Mouse (Mus musculus): ENCODE data around the gene Ikzf4. TPM values are rescaled to one million over a fixed set of nuclear protein-coding genes. Genes with fewer than 3 reads are reported as not detected.

Ikzf4 gene
- polyA plus RNA-seq, 1 experiment: not detected

GRCm38 (mm10) chr10:128613154-128613440, 32.7 kb downstream of the Ikzf4 start:
- no peak for TF ChIP-seq POLR2A (IDR thresholded peaks at IDR 0.05; ENCODE audit: borderline replicate concordance, low read depth, low read length)
- no peak for TF ChIP-seq CTCF (IDR thresholded peaks at IDR 0.05; ENCODE audit: low read depth, low read length)
- Histone ChIP-seq H3K27ac (ENCODE audit: insufficient read depth, low read depth, low read length) (no peak overlapping the region), H3K4me3 (ENCODE audit: insufficient read depth, low read length) (no peak overlapping the region), H3K4me1 (ENCODE audit: control insufficient read depth, insufficient read depth, low read length) (no peaks in the 10 kb centered on the region)

- no peaks in the 10 kb centered on the region for H3K4me1 ChIP-seq (ENCODE audit: control insufficient read depth, insufficient read depth, low read length)
- no peak overlapping the region for H3K27ac ChIP-seq (ENCODE audit: insufficient read depth, low read depth, low read length)
- TF ChIP-seq POLR2A (IDR thresholded peaks at IDR 0.05; ENCODE audit: borderline replicate concordance, low read depth, low read length) (no peak), CTCF (IDR thresholded peaks at IDR 0.05; ENCODE audit: low read depth, low read length) (0 out of 2 replicates have a peak, but pooled peaks have one; percentile 13)
- no peak overlapping the region for H3K4me3 ChIP-seq (ENCODE audit: insufficient read depth, low read length)
These were observed 33.2 kb downstream of the Ikzf4 start for GRCm38 (mm10) chr10:128612433-128613153.

- TF ChIP-seq CTCF (IDR thresholded peaks at IDR 0.05; ENCODE audit: low read depth, low read length) (no peak), POLR2A (IDR thresholded peaks at IDR 0.05; ENCODE audit: borderline replicate concordance, low read depth, low read length) (no peak)
- Histone ChIP-seq H3K4me1 (ENCODE audit: control insufficient read depth, insufficient read depth, low read length) (peaks cover 9% of the 10 kb centered on the region), H3K4me3 (ENCODE audit: insufficient read depth, low read length) (no peak overlapping the region), H3K27ac (ENCODE audit: insufficient read depth, low read depth, low read length) (no peak overlapping the region)
These were observed 39.3 kb downstream of the Ikzf4 start for GRCm38 (mm10) chr10:128606483-128606882.

GRCm38 (mm10) chr10:128602470-128603128, 43.2 kb downstream of the Ikzf4 start:
- H3K4me1 ChIP-seq (ENCODE audit: control insufficient read depth, insufficient read depth, low read length): peaks cover 9% of the 10 kb centered on the region
- TF ChIP-seq POLR2A (IDR thresholded peaks at IDR 0.05; ENCODE audit: borderline replicate concordance, low read depth, low read length) (no peak), CTCF (IDR thresholded peaks at IDR 0.05; ENCODE audit: low read depth, low read length) (no peak)
- no peak overlapping the region for H3K4me3 ChIP-seq (ENCODE audit: insufficient read depth, low read length)
- no peak overlapping the region for H3K27ac ChIP-seq (ENCODE audit: insufficient read depth, low read depth, low read length)

DNA sequence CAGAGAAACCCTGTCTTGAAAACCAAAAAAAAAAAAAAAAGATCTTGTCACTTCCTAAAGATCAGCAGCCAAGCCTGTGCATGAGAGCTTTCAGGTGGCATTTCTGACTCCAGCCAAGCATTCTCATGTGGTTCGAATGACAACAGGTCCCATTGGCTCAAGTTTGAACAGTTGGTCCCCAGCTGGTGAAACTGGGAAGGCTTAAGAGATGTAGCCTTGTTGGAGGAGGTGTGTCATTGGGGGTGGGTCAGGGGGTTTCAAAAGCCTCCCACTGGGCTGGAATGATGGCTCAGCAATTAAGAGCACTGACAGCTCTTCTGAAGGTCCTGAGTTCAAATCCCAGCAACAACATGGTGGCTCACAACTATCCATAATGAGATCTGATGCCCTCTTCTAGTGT, 44.3 kb downstream of the Ikzf4 start:
- no peak overlapping the region for H3K4me3 ChIP-seq (ENCODE audit: insufficient read depth, low read length)
- TF ChIP-seq POLR2A (IDR thresholded peaks at IDR 0.05; ENCODE audit: borderline replicate concordance, low read depth, low read length) (no peak), CTCF (IDR thresholded peaks at IDR 0.05; ENCODE audit: low read depth, low read length) (no peak)

GRCm38 (mm10) chr10:128598476-128598875, 47.3 kb downstream of the Ikzf4 start:
- H3K27ac ChIP-seq (ENCODE audit: insufficient read depth, low read depth, low read length): no peak overlapping the region
- TF ChIP-seq CTCF (IDR thresholded peaks at IDR 0.05; ENCODE audit: low read depth, low read length) (no peak), POLR2A (IDR thresholded peaks at IDR 0.05; ENCODE audit: borderline replicate concordance, low read depth, low read length) (no peak)
- H3K4me3 ChIP-seq (ENCODE audit: insufficient read depth, low read length): no peak overlapping the region
- peaks cover 5% of the 10 kb centered on the region; the same call in 1 of the 2 replicates for H3K4me1 ChIP-seq (ENCODE audit: control insufficient read depth, insufficient read depth, low read length)

More for the DNA sequence above, 44.3 kb downstream of the Ikzf4 start:
- peaks cover 9% of the 10 kb centered on the region for H3K4me1 ChIP-seq (ENCODE audit: control insufficient read depth, insufficient read depth, low read length)
- H3K27ac ChIP-seq (ENCODE audit: insufficient read depth, low read depth, low read length): no peak overlapping the region

GRCm38 (mm10) chr10:128592797-128593196, 53.0 kb downstream of the Ikzf4 start:
- H3K4me3 ChIP-seq (ENCODE audit: insufficient read depth, low read length): no peak overlapping the region
- no peak overlapping the region for H3K27ac ChIP-seq (ENCODE audit: insufficient read depth, low read depth, low read length)
- H3K4me1 ChIP-seq (ENCODE audit: control insufficient read depth, insufficient read depth, low read length): no peaks in the 10 kb centered on the region
- TF ChIP-seq POLR2A (IDR thresholded peaks at IDR 0.05; ENCODE audit: borderline replicate concordance, low read depth, low read length): no peak
- no peak for TF ChIP-seq CTCF (IDR thresholded peaks at IDR 0.05; ENCODE audit: low read depth, low read length)

DNA sequence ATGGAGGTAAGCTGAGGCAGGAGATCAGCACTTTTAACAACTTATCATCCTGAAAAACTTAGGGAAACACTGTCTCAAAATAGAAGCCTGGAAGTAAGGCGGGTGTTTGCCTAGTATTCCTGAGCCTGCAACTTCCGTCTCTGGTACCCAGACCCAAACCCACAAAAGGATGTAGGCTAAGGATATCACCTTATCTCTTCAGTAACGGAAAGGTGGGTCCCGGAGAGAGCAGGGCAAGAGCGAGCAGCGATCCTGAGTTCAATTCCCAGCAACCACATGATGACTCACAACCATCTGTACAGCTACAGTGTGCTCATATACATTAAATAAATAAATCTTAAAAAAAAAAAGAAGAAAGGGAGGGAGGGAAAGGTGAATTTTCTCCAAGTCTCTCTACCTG, 54.4 kb downstream of the Ikzf4 start:
- Histone ChIP-seq H3K27ac (ENCODE audit: insufficient read depth, low read depth, low read length) (no peak overlapping the region), H3K4me3 (ENCODE audit: insufficient read depth, low read length) (no peak overlapping the region), H3K4me1 (ENCODE audit: control insufficient read depth, insufficient read depth, low read length) (no peaks in the 10 kb centered on the region)
- TF ChIP-seq POLR2A (IDR thresholded peaks at IDR 0.05; ENCODE audit: borderline replicate concordance, low read depth, low read length) (no peak), CTCF (IDR thresholded peaks at IDR 0.05; ENCODE audit: low read depth, low read length) (no peak)

- Histone ChIP-seq H3K27ac (ENCODE audit: insufficient read depth, low read depth, low read length) (no peak overlapping the region), H3K4me3 (ENCODE audit: insufficient read depth, low read length) (peak overlapping the region; percentile 68), H3K4me1 (ENCODE audit: control insufficient read depth, insufficient read depth, low read length) (no peaks in the 10 kb centered on the region)
- TF ChIP-seq POLR2A (IDR thresholded peaks at IDR 0.05; ENCODE audit: borderline replicate concordance, low read depth, low read length) (no peak), CTCF (IDR thresholded peaks at IDR 0.05; ENCODE audit: low read depth, low read length) (peak; percentile 94)
These were observed 55.5 kb downstream of the Ikzf4 start for GRCm38 (mm10) chr10:128590193-128590690.
